Mouse (Mus musculus) liver, postnatal 0 days (tissue): ENCODE measurements around the gene Zfp985. TPM values are rescaled to one million over a fixed set of nuclear protein-coding genes. Genes with fewer than 3 reads are reported as not detected.
A peak's percentile ranks its signal among the peaks of the same experiment; 100 is the strongest.
"Not testable (repeated sequence)": the region's sequence is repeated elsewhere in the genome, so short reads cannot be mapped to it uniquely, and the experiment has no call there.

Experiments used
- ATAC-seq: fragments of 200-750 bp; cut with Nextera tagmentation; 2 replicates; pipeline ENCODE4 v1.8.0; 2017; ENCODE audit warnings: mild to moderate bottlenecking, moderate library complexity
- DNase-seq: peaks from one replicate; pipeline ENCODE4 v3.0.0-alpha.2; 2016
- H3K27ac ChIP-seq: fragments of 300-500 bp; sonication (generic); 2 replicates; pipeline ENCODE4 v1.5.1; 2014; ENCODE audit warnings: antibody characterized with exemption, moderate library complexity, mild to moderate bottlenecking, low read depth
- H3K27me3 ChIP-seq: fragments of 300-500 bp; sonication (generic); 2 replicates; pipeline ENCODE4 v1.6.1; 2014; ENCODE audit warnings: low read length, control low read depth, mixed read lengths; ENCODE audit not compliant: insufficient read depth
- H3K36me3 ChIP-seq: fragments of 300-500 bp; sonication (generic); replicated peaks from 2 replicates; pipeline ENCODE4 v1.6.1; 2014; ENCODE audit warnings: mild to moderate bottlenecking, control low read depth, low read length, moderate library complexity, mixed read lengths; ENCODE audit not compliant: insufficient read depth
- H3K4me1 ChIP-seq: fragments of 300-500 bp; sonication (generic); 2 replicates; pipeline ENCODE4 v1.6.1; 2014; ENCODE audit warnings: antibody characterized with exemption, mild to moderate bottlenecking, control low read depth; ENCODE audit not compliant: insufficient read depth
- H3K4me2 ChIP-seq: fragments of 300-500 bp; sonication (generic); 2 replicates; pipeline ENCODE4 v1.6.1; 2014; ENCODE audit warnings: low read depth, mild to moderate bottlenecking, low read length, moderate library complexity, mixed read lengths
- H3K4me3 ChIP-seq: fragments of 300-500 bp; sonication (generic); 2 replicates; pipeline ENCODE4 v1.5.1; 2014; ENCODE audit warnings: low read depth, low read length
- H3K9ac ChIP-seq: fragments of 300-500 bp; sonication (generic); replicated peaks from 2 replicates; pipeline ENCODE4 v1.6.1; 2014; ENCODE audit warnings: mild to moderate bottlenecking, moderate library complexity
- H3K9me3 ChIP-seq: fragments of 300-500 bp; sonication (generic); 2 replicates; pipeline ENCODE4 v1.6.1; 2016; ENCODE audit warnings: mild to moderate bottlenecking, control low read depth, low read length, mixed read lengths
- CTCF ChIP-seq: sonication (generic); IDR thresholded peaks from 2 replicates; pipeline ENCODE4 v1.5.1; 2016; ENCODE audit warnings: antibody characterized with exemption, low read depth
- EP300 ChIP-seq: IDR thresholded peaks from 2 replicates; pipeline ENCODE4 v1.6.1; 2016; ENCODE audit warnings: antibody characterized with exemption, low read depth, mild to moderate bottlenecking
- WGBS: fragments of 180-500 bp; shearing (Covaris S2); extraction: QIAGEN DNeasy Blood & Tissue Kit; methylation state at CpG from one replicate; pipeline ENCODE4 v1.1.7; 2014; ENCODE audit not compliant: insufficient replicate concordance; 5-methylcytosine and 5-hydroxymethylcytosine counted together
- polyA plus RNA-seq: library from polyadenylated mRNA; unstranded; fragments of >200 nt; fragmentation: Nextera tagmentation; extraction: Ambion mirVana; gene quantifications from 2 replicates; pipeline ENCODE4 v1.2.1, GENCODE M21; 2015

Zfp985 gene
- polyA plus RNA-seq, 1 experiment from 2014 or later = 0.04 TPM

GRCm38 (mm10) chr4:147598831-147599230, 45.8 kb downstream of the Zfp985 start:
- H3K4me1 ChIP-seq = no peaks in the 10 kb centered on the region
- no peak for TF ChIP-seq CTCF
- TF ChIP-seq EP300 = no peak
- no peak overlapping the region for H3K27ac ChIP-seq
- H3K9me3 ChIP-seq = peaks cover 3% of the 10 kb centered on the region; the same call in 1 of the 2 replicates
- ATAC-seq = no peak
- no peak overlapping the region for H3K4me3 ChIP-seq
- H3K27me3 ChIP-seq = no peaks in the 10 kb centered on the region
- no peak overlapping the region for H3K4me2 ChIP-seq
- DNase-seq = no peak
- H3K36me3 ChIP-seq = no peaks in the 10 kb centered on the region
- 45% methylated on average over 2 of the region's 2 CpGs for WGBS
- no peak overlapping the region for H3K9ac ChIP-seq

DNA sequence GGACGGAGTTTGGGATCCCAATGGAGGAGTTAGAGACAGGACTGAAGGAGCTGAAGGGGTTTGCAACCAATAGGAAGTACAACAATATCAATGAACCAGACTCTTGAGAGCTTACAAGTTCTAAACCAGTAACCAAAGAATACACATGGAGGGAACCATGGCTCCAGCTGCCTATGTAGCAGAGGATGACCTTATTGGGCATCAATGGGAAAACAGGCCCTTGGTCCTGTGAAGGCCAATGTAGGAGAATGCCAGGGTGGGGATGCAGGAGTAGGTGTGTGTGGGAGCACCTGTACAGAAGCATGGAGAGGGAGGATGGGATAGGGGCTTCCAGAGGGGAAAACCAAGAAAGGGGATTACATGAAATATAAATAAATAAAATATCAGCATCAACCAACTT, 48.8 kb downstream of the Zfp985 start:
- Histone ChIP-seq H3K27ac (no peak overlapping the region), H3K4me3 (no peak overlapping the region), H3K27me3 (no peaks in the 10 kb centered on the region), H3K9me3 (no peaks in the 10 kb centered on the region; the same call in 1 of the 2 replicates), H3K36me3 (no peaks in the 10 kb centered on the region), H3K4me1 (no peaks in the 10 kb centered on the region), H3K4me2 (no peak overlapping the region), H3K9ac (no peak overlapping the region)
- TF ChIP-seq CTCF (no peak), EP300 (no peak)
- 33% methylated on average over 1 of the region's 1 CpGs for WGBS
- DNase-seq = no peak
- ATAC-seq = no peak

DNA sequence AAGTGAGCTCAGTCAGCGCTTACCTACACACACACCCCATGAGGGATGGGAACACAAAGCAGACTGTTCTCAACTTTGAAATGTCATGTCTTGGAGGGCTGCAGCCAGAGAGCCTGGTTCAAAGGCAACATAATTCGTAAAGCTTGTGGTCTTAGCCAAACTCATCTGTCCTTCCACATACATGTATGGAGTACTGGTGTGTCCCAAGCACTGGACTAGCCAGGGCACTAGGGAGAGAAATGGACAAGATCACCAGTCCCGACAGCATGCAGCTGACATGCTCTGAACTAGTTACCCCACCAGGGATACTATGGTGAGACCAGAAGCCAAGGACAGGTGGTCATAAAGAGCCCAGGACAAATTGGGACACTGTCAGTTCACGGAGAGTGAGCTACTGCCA, 50.7 kb downstream of the Zfp985 start:
- no peaks in the 10 kb centered on the region for H3K36me3 ChIP-seq
- ATAC-seq (no peak), DNase-seq (no peak)
- no peak overlapping the region for H3K4me3 ChIP-seq
- H3K27ac ChIP-seq = no peak overlapping the region
- no peaks in the 10 kb centered on the region for H3K4me1 ChIP-seq
- TF ChIP-seq EP300 (no peak), CTCF (no peak)
- 65% methylated on average over 4 of the region's 4 CpGs for WGBS
- H3K4me2 ChIP-seq = no peak overlapping the region
- no peak overlapping the region for H3K9ac ChIP-seq
- no peaks in the 10 kb centered on the region for H3K27me3 ChIP-seq
- no peaks in the 10 kb centered on the region; the same call in 1 of the 2 replicates for H3K9me3 ChIP-seq

GRCm38 (mm10) chr4:147605521-147605920, 52.4 kb downstream of the Zfp985 start:
- no peak for TF ChIP-seq CTCF
- no peak for TF ChIP-seq EP300

GRCm38 (mm10) chr4:147606511-147606910, 53.4 kb downstream of the Zfp985 start:
- not testable (repeated sequence) for H3K9ac ChIP-seq, H3K27ac ChIP-seq, DNase-seq, H3K9me3 ChIP-seq, H3K36me3 ChIP-seq, H3K27me3 ChIP-seq, H3K4me2 ChIP-seq, H3K4me3 ChIP-seq, H3K4me1 ChIP-seq, ATAC-seq
- WGBS = 76% methylated on average over 6 of the region's 6 CpGs

More at GRCm38 (mm10) chr4:147605521-147605920, 52.4 kb downstream of the Zfp985 start:
- Histone ChIP-seq H3K9me3 (0 out of 2 replicates have a peak, but pooled peaks cover 2% of the 10 kb centered on the region), H3K4me1 (no peaks in the 10 kb centered on the region), H3K9ac (no peak overlapping the region), H3K4me2 (no peak overlapping the region), H3K4me3 (no peak overlapping the region), H3K27me3 (no peaks in the 10 kb centered on the region), H3K36me3 (no peaks in the 10 kb centered on the region), H3K27ac (no peak overlapping the region)
- no peak for ATAC-seq
- 75% methylated on average over 4 of the region's 4 CpGs for WGBS
- no peak for DNase-seq

DNA sequence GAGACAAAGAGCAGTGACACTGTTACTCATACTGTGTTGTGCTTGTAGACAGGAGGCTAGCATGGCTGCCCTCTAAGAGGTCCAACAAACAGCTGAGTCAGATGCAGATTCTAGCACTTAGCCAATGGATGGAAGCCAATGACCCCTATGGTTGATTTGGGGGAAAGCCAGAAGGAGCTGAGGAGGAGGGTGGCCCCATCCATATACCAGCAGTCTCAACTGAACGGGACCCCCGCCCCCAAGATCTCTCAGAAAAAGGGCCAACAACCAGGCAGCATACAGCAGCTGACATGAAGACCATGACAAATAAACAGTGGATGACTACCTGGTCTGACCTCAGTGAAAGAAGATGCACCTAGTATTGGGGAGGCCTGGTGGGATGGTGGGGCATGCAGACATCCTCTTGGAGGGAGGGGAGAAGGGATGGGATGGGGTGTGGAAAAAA, 80.8 kb downstream of the Zfp985 start:
- no CpG with 5 or more reads among the region's 2 CpGs for WGBS
- not testable (repeated sequence) for H3K4me2 ChIP-seq
- peak; percentile 25; the same call in 1 of the 2 replicates for ATAC-seq

More for the DNA sequence above, 80.8 kb downstream of the Zfp985 start:
- not testable (repeated sequence) for H3K4me1 ChIP-seq, H3K9me3 ChIP-seq, H3K4me3 ChIP-seq, H3K36me3 ChIP-seq, DNase-seq, H3K27ac ChIP-seq, H3K27me3 ChIP-seq, H3K9ac ChIP-seq

Other genes with a start within 250 kb of the Zfp985 start
- 0.08 TPM in 1 of 2 replicates, not detected in the other for gene Zfp988, start 247.6 kb upstream of the Zfp985 start, polyA plus RNA-seq
- not detected in 2 replicates for gene Zfp978, start 192.0 kb upstream of the Zfp985 start, polyA plus RNA-seq
- gene Zfp982, start 60.9 kb upstream of the Zfp985 start, polyA plus RNA-seq = 0.99 and 1.2 TPM in 2 replicates
- gene Gm16503, start 13.1 kb upstream of the Zfp985 start, polyA plus RNA-seq = 0.06 TPM in 1 of 2 replicates, not detected in the other
- 0.69 and 0.78 TPM in 2 replicates for gene Zfp979, start 89.2 kb downstream of the Zfp985 start, polyA plus RNA-seq
- not detected in 2 replicates for gene Zfp534, start 149.3 kb downstream of the Zfp985 start, polyA plus RNA-seq